Mouse (Mus musculus): ENCODE measurements around the gene Ddx54. TPM values are rescaled to one million over a fixed set of nuclear protein-coding genes. Genes with fewer than 3 reads are reported as not detected.

The Ddx54 gene
- polyA plus RNA-seq, 1 experiment, result 34.2 TPM

Other genes starting within 250 kb of the Ddx54 start
- not detected in 2 replicates for gene Lhx5, start 181.0 kb upstream of the Ddx54 start, polyA plus RNA-seq (2012; rRNA removed)
- 6.5 and 13.1 TPM in 2 replicates for gene Sdsl, start 139.9 kb upstream of the Ddx54 start, polyA plus RNA-seq (2012; rRNA removed)
- gene Sds, start 136.2 kb upstream of the Ddx54 start, polyA plus RNA-seq (2012; rRNA removed), result 0.58 TPM in 1 of 2 replicates, not detected in the other
- gene Plbd2, start 109.1 kb upstream of the Ddx54 start, polyA plus RNA-seq (2012; rRNA removed), result 49.8 and 54.5 TPM in 2 replicates
- 24.0 and 30.7 TPM in 2 replicates for gene Slc8b1, start 101.6 kb upstream of the Ddx54 start, polyA plus RNA-seq (2012; rRNA removed)
- gene Tpcn1, start 24.1 kb upstream of the Ddx54 start, polyA plus RNA-seq (2012; rRNA removed), result 68.0 and 79.0 TPM in 2 replicates
- 2.3 and 3.1 TPM in 2 replicates for gene Iqcd, start 23.7 kb upstream of the Ddx54 start, polyA plus RNA-seq (2012; rRNA removed)
- 15.6 and 17.8 TPM in 2 replicates for gene Rita1, start 150 bp upstream of the Ddx54 start, polyA plus RNA-seq (2012; rRNA removed)
- gene Cfap73, start 21.5 kb downstream of the Ddx54 start, polyA plus RNA-seq (2012; rRNA removed), result 0.24 and 0.65 TPM in 2 replicates
- 0.57 and 0.95 TPM in 2 replicates for gene Rasal1, start 36.1 kb downstream of the Ddx54 start, polyA plus RNA-seq (2012; rRNA removed)
- 6.1 and 7.0 TPM in 2 replicates for gene Dtx1, start 99.2 kb downstream of the Ddx54 start, polyA plus RNA-seq (2012; rRNA removed)
- 3.4 and 5.4 TPM in 2 replicates for gene Oas2, start 137.1 kb downstream of the Ddx54 start, polyA plus RNA-seq (2012; rRNA removed)
- gene Oas3, start 164.9 kb downstream of the Ddx54 start, polyA plus RNA-seq (2012; rRNA removed), result 0.58 and 0.72 TPM in 2 replicates
- gene Oas1e, start 182.8 kb downstream of the Ddx54 start, polyA plus RNA-seq (2012; rRNA removed), result not detected in 2 replicates
- 2.7 and 4.1 TPM in 2 replicates for gene Oas1c, start 199.8 kb downstream of the Ddx54 start, polyA plus RNA-seq (2012; rRNA removed)
- gene Oas1f, start 234.6 kb downstream of the Ddx54 start, polyA plus RNA-seq (2012; rRNA removed), result 0.08 TPM in 1 of 2 replicates, not detected in the other
- gene Oas1h, start 248.7 kb downstream of the Ddx54 start, polyA plus RNA-seq (2012; rRNA removed), result not detected in 2 replicates

Data from gonadal fat pad, adult 2 months (tissue).